Mouse (Mus musculus) myocyte (in vitro differentiated cells): ENCODE results near the gene Tacc2. TPM values are rescaled to one million over a fixed set of nuclear protein-coding genes. Genes with fewer than 3 reads are reported as not detected.

ENCODE experiments used
- H3K27me3 ChIP-seq: one replicate; pipeline ENCODE4 v1.6.1; 2011; ENCODE audit not compliant: control insufficient read depth, insufficient read depth, insufficient read length
- H3K36me3 ChIP-seq: one replicate; pipeline ENCODE4 v1.6.1; 2011; ENCODE audit not compliant: control insufficient read depth, insufficient read depth
- H3K4me2 ChIP-seq: one replicate; pipeline ENCODE4 v1.6.1; 2011; ENCODE audit warnings: low read depth, control low read depth
- H3K4me3 ChIP-seq: one replicate; pipeline ENCODE4 v1.5.1; 2011; ENCODE audit warnings: mild to moderate bottlenecking, control low read depth, moderate library complexity
- H3K79me2 ChIP-seq: one replicate; pipeline ENCODE4 v1.6.1; 2011; ENCODE audit not compliant: control insufficient read depth, insufficient read depth
- H3ac ChIP-seq: one replicate; pipeline ENCODE4 v1.6.1; 2011; ENCODE audit not compliant: control insufficient read depth, insufficient read length
- CEBPB ChIP-seq: IDR thresholded peaks from 2 replicates; pipeline ENCODE4 v1.6.1; 2011; ENCODE audit warnings: mild to moderate bottlenecking, moderate library complexity; ENCODE audit not compliant: poor library complexity, insufficient read depth, severe bottlenecking
- E2F4 ChIP-seq: IDR thresholded peaks from one replicate; pipeline ENCODE4 v1.6.1; 2011; ENCODE audit warnings: mild to moderate bottlenecking, control low read depth, moderate library complexity; ENCODE audit not compliant: insufficient read depth
- MAX ChIP-seq: IDR thresholded peaks from one replicate; pipeline ENCODE4 v1.6.1; 2011; ENCODE audit warnings: low read depth, mild to moderate bottlenecking, control low read depth
- MYOD1 ChIP-seq, 3 experiments: IDR thresholded peaks; one replicate each; pipeline ENCODE4 v1.6.1; 2011; ENCODE audit warnings: control low read depth in 2 of 3, low read depth in 2 of 3, mild to moderate bottlenecking in 2 of 3, moderate library complexity in 1 of 3; ENCODE audit not compliant: insufficient read length in 2 of 3, control insufficient read depth in 1 of 3
- MYOG ChIP-seq, 3 experiments: IDR thresholded peaks; one replicate each; pipeline ENCODE4 v1.6.1; 2011; ENCODE audit warnings: control low read depth in 2 of 3, low read depth in 2 of 3, mild to moderate bottlenecking in 2 of 3; ENCODE audit not compliant: insufficient read length in 2 of 3, control insufficient read depth in 1 of 3, insufficient read depth in 1 of 3
- POLR2A ChIP-seq: IDR thresholded peaks from one replicate; pipeline ENCODE4 v1.6.1; 2011; ENCODE audit warnings: low read depth, mild to moderate bottlenecking, control low read depth, moderate library complexity; ENCODE audit not compliant: insufficient read length
- POLR2AphosphoS2 ChIP-seq: IDR thresholded peaks from one replicate; pipeline ENCODE4 v1.6.1; 2011; ENCODE audit warnings: low read depth, control low read depth; ENCODE audit not compliant: insufficient read length
- REST ChIP-seq: IDR thresholded peaks from one replicate; pipeline ENCODE4 v1.6.1; 2011; ENCODE audit warnings: mild to moderate bottlenecking, control low read depth, moderate library complexity; ENCODE audit not compliant: insufficient read depth, insufficient read length
- SRF ChIP-seq: IDR thresholded peaks from one replicate; pipeline ENCODE4 v1.6.1; 2011; ENCODE audit warnings: low read depth; ENCODE audit not compliant: control insufficient read depth, insufficient read length
- TCF12 ChIP-seq: IDR thresholded peaks from one replicate; pipeline ENCODE4 v1.6.1; 2011; ENCODE audit warnings: mild to moderate bottlenecking, control low read depth; ENCODE audit not compliant: poor library complexity, insufficient read depth, severe bottlenecking
- TCF3 ChIP-seq: IDR thresholded peaks from one replicate; pipeline ENCODE4 v1.6.1; 2011; ENCODE audit warnings: low read depth, control low read depth; ENCODE audit not compliant: insufficient read length
- USF1 ChIP-seq: IDR thresholded peaks from one replicate; pipeline ENCODE4 v1.6.1; 2011; ENCODE audit warnings: low read depth, mild to moderate bottlenecking, control low read depth, moderate library complexity
- polyA plus RNA-seq: library from polyadenylated mRNA; unstranded; fragments of >200 nt; fragmentation: generic; extraction: Trizol; gene quantifications from one replicate; pipeline ENCODE4 v1.2.1, GENCODE M21; 2012; ENCODE audit warnings: missing spikeins

The Tacc2 gene
- polyA plus RNA-seq, 1 experiment: 61.8 TPM

DNA sequence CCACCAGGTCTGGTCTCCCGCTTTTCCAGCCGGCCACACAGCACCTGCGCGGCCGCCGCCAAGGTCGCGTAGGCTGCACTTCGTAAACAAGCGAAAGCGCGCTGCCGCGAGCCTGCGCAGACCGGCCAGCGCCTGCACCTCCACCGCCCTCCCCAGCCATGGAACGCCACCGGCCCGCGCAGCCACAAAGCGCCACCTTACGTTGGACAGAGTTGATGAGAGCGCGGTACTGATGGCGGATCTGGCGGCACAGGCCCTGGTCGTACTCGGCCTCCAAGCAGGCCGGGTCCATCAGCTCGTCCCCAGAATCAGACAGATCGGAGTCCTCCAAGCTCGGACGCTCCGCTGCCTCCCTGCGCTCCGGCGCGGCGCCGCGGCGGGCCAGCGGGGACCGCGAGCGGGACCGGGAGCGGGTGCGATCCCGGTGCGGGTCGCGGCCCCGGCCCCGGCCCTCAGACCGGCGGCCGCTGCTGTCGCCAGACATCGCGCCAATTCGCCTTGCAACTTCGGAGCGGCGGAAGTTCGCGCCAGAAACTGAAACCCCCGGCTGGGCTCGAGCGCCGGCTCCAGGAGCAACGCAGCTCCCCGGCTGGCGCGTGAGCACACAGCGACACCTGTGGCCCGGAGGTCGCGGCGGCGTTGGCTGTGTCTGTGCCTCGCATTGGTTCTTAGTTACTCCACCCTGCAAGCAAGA, 30.3 kb upstream of the Tacc2 start:
- peak overlapping the region; percentile 71 for H3K4me3 ChIP-seq
- peak; percentile 80 for TF ChIP-seq POLR2A
- TF ChIP-seq POLR2AphosphoS2: peak; percentile 31
- TF ChIP-seq TCF3: peak; percentile 2
- TF ChIP-seq USF1: no peak
- peak; percentile 64 for TF ChIP-seq E2F4
- peak; percentile 67 for TF ChIP-seq SRF
- TF ChIP-seq REST: peak; percentile 37
- peak in 2 of 3 experiments; percentile 24 to 71 for TF ChIP-seq MYOD1 (IDR thresholded peaks at IDR 0.05; ENCODE audit: control insufficient read depth in 1 of 3, insufficient read length in 2 of 3, low read depth in 2 of 3)
- TF ChIP-seq MAX: no peak
- TF ChIP-seq MYOG (IDR thresholded peaks at IDR 0.05; ENCODE audit: control insufficient read depth in 1 of 3, insufficient read depth in 1 of 3, insufficient read length in 2 of 3, low read depth in 2 of 3): peak in 2 of 3 experiments; percentile 61 to 66

DNA sequence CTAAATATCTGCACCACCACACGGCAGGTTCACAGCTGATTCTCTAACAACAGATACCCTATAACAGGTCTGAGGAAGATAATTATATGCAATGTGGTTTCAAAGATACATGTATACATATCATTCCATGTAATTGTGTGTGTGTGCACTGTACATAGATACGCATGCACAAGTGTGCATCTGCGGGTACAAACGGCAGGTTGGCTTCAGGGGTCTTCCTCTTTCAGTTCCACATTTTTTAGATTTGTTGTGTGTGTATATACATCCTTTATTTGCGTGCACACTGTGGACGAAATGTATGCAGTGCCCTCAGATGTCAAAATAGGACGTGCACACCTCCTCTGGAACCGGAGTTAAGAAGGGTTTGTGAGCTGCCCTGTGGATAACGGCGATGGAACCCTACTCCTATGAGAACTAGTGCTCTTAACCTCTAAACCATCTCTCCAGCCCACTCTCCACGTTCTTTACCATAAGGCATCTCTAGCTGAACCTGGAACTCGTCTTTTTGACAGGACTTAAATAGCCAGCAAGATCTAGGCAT, 29.5 kb upstream of the Tacc2 start:
- H3K79me2 ChIP-seq: peaks cover 37% of the 10 kb centered on the region
- H3ac ChIP-seq: peak overlapping the region; percentile 58
- peak overlapping the region; percentile 71 for H3K4me3 ChIP-seq
- H3K36me3 ChIP-seq: no peaks in the 10 kb centered on the region
- H3K4me2 ChIP-seq: peak overlapping the region; percentile 16
- TF ChIP-seq MYOD1 (IDR thresholded peaks at IDR 0.05; ENCODE audit: control insufficient read depth in 1 of 3, insufficient read length in 2 of 3, low read depth in 2 of 3): no peak
- TF ChIP-seq USF1: no peak
- no peak for TF ChIP-seq CEBPB
- TF ChIP-seq REST: no peak
- no peak for TF ChIP-seq TCF3
- TF ChIP-seq TCF12: no peak
- no peak for TF ChIP-seq POLR2A
- TF ChIP-seq SRF: no peak
- no peaks in the 10 kb centered on the region for H3K27me3 ChIP-seq

More for the DNA sequence above, 30.3 kb upstream of the Tacc2 start:
- peak overlapping the region; percentile 58 for H3ac ChIP-seq
- peak overlapping the region; percentile 98 for H3K4me2 ChIP-seq
- no peaks in the 10 kb centered on the region for H3K27me3 ChIP-seq
- no peaks in the 10 kb centered on the region for H3K36me3 ChIP-seq
- H3K79me2 ChIP-seq: peaks cover 37% of the 10 kb centered on the region

- H3K27me3 ChIP-seq: no peaks in the 10 kb centered on the region
- no peak overlapping the region for H3ac ChIP-seq
- no peak overlapping the region for H3K4me3 ChIP-seq
- no peaks in the 10 kb centered on the region for H3K79me2 ChIP-seq
- no peak overlapping the region for H3K4me2 ChIP-seq
- H3K36me3 ChIP-seq: no peaks in the 10 kb centered on the region
- no peak for TF ChIP-seq TCF12
- TF ChIP-seq POLR2A: no peak
- TF ChIP-seq MAX: no peak
- no peak for TF ChIP-seq REST
- no peak for TF ChIP-seq USF1
- TF ChIP-seq POLR2AphosphoS2: no peak
- TF ChIP-seq CEBPB: no peak
These were observed 24.5 kb upstream of the Tacc2 start for GRCm38 (mm10) chr7:130552780-130553179.

GRCm38 (mm10) chr7:130553321-130553720, 23.9 kb upstream of the Tacc2 start:
- Histone ChIP-seq H3K27me3 (no peaks in the 10 kb centered on the region), H3K79me2 (no peaks in the 10 kb centered on the region), H3K36me3 (no peaks in the 10 kb centered on the region), H3K4me2 (no peak overlapping the region), H3ac (no peak overlapping the region), H3K4me3 (no peak overlapping the region)
- TF ChIP-seq POLR2A (no peak), SRF (no peak), TCF12 (no peak), TCF3 (no peak), MYOG (IDR thresholded peaks at IDR 0.05; ENCODE audit: control insufficient read depth in 1 of 3, insufficient read depth in 1 of 3, insufficient read length in 2 of 3, low read depth in 2 of 3) (no peak), MAX (no peak), POLR2AphosphoS2 (no peak), E2F4 (no peak), MYOD1 (IDR thresholded peaks at IDR 0.05; ENCODE audit: control insufficient read depth in 1 of 3, insufficient read length in 2 of 3, low read depth in 2 of 3) (no peak), CEBPB (no peak), USF1 (no peak), REST (no peak)

DNA sequence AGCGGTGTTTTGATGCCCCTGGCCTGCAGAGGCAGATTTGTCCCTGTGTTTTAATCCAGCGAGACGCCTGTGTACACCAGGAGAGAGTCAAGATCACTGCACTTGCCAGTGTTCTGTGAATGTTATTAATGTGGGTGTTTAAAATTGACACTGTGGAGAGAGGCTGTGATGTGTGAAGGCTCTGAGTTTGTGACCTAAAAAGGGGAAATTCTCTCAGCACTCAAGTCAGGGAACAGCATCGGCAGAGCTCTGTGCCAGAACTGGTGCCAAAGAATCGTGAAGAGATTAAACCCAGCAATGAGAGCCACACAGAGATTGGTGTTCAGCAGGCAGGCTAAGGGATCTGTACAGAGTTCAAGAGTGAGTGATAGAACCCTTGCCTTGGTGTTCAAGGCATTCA, 21.6 kb upstream of the Tacc2 start:
- Histone ChIP-seq H3ac (no peak overlapping the region), H3K79me2 (no peaks in the 10 kb centered on the region), H3K27me3 (no peaks in the 10 kb centered on the region), H3K4me2 (no peak overlapping the region), H3K36me3 (no peaks in the 10 kb centered on the region), H3K4me3 (no peak overlapping the region)
- no peak for TF ChIP-seq MYOG (IDR thresholded peaks at IDR 0.05; ENCODE audit: control insufficient read depth in 1 of 3, insufficient read depth in 1 of 3, insufficient read length in 2 of 3, low read depth in 2 of 3)
- TF ChIP-seq MYOD1 (IDR thresholded peaks at IDR 0.05; ENCODE audit: control insufficient read depth in 1 of 3, insufficient read length in 2 of 3, low read depth in 2 of 3): no peak
- no peak for TF ChIP-seq POLR2A
- no peak for TF ChIP-seq TCF12
- no peak for TF ChIP-seq TCF3
